Mouse (Mus musculus): Measurements from ENCODE around the gene Napsa.

GRCm38 (mm10) chr7:44542555-44542954 lies 29.6 kb upstream of the Napsa start:
- no peak for TF ChIP-seq GATA1 (IDR thresholded peaks at IDR 0.05; ENCODE audit: borderline replicate concordance, low read length)
- no peak for TF ChIP-seq FLI1 (IDR thresholded peaks at IDR 0.05; ENCODE audit: low read length)
